Mouse (Mus musculus) CD4-positive, CD25-positive, alpha-beta regulatory T cell, adult 4 months (primary cell): ENCODE measurements around the gene Krt33b. TPM values are rescaled to one million over a fixed set of nuclear protein-coding genes. Genes with fewer than 3 reads are reported as not detected.

Experiments
- ATAC-seq: one replicate; pipeline ENCODE4 v1.8.0; 2017
- polyA plus RNA-seq, 2 experiments: library from polyadenylated mRNA; unstranded; fragments of 100-300 nt; shearing (Covaris generic); gene quantifications; one replicate each; pipeline ENCODE4 v1.2.1; 2017

Krt33b gene
- not detected for polyA plus RNA-seq

DNA sequence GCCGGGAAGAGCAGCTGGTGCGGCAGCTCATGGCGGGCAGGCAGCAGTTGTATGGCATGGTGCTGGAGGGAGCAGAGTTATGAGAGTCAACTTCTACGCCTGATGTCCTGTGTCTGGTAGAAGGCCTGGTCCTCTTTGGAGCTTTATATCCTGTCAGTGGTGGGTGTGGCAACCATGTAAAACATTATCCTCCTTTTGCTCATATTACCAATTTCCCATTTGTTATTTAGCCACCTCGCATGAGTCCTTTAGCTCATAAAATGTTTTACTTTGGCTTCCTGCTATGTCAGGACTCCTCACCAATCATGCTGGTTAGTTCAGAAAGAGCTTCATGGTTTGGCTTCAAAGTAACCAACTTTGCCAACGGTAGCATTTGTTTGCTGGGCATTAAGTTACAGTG, at the start of gene Krt33b:
Krt33b (minus strand) TSS at position 101 of the 400 bp plus-strand sequence.
- no peak for ATAC-seq

DNA sequence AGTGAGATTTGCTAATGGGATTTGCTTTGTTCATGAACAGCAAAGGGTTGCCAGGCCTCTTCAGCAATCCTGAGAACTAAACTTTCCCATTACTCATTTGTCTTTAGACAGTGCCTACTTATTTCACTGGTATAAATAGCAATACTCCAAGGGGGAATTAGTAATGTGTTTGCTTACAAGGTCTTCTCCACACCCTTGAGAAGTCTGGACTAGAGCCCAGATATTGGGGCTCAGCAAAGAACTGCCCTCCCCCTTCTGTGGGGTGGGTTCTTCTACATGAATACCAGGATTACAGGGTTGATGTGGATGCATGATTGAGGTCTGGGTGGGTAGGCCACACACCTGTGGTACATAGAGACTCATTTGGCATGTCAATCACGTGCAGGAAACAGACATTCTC, 44.2 kb upstream of the Krt33b start:
- ATAC-seq: no peak

DNA sequence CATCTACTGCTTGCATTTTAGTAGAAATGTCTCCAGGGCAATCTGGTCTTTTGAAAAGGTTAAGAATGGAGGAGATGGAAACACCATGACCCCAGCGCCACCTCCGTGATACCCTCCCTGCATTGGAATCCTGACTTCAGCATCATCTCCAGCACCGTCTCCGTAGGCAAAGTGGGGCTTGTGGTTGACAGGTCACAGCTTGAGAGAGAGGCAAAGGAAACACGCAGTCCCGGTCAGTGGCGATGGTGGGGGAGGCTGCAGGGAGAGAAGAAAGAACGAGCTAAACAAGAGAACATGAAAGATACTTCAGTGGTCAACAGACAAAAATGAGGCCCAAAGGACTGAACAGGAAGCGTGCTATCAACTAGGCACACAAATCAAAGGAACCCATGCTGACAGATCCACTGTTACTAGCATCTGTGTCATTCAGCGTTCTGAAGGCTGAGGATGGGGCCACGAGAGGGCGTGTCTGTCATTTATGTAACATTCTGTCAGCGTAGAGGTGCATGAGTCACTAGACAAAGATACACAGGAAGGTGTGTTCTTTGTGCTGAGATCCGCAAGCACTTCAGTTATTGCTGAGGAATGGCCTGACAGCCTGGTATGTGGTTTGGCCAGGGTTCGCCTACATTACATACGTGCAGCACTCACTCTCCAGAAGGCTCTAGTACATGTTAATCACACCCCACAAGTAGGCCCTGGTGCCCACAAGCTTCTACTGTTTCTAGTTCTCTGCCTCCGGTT, 37.8 kb upstream of the Krt33b start:
- no peak for ATAC-seq

DNA sequence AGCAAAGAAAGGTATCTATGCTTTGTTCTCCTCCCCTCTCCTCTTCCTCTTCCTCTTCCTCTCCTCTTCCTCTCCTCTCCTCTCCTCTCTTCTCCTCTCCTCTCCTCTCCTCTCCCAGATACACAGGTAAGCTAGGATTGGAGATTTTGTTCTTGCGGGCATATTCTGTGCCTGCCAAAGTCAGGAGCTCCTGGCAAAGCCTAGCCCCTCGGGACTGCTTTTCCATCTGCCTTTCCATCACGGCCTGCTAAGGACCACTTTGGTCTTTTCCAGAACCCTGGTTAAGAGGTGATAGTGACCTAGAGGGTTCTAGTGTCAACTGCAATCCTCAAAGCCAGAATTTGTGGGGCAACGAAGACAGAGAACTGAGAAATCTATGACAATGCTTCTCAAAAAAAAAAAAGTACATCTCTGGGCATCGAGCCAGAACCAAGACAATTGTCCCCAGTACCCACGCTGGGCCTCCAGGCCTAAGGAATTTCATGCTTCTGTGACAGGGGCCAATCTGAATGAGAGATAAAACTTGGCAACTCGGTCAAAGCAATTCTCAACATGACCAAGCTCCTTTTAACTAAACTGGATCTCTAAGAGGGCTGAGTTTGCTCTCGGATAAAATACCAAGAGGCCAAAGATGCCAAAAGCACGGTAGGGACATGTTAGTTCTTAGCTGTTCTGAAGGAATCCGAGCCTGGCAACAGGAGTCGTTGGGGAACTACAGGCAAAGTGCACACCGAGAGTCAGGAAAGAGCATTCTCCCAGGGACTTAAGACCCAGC, 36.8 kb upstream of the Krt33b start:
- no peak for ATAC-seq

DNA sequence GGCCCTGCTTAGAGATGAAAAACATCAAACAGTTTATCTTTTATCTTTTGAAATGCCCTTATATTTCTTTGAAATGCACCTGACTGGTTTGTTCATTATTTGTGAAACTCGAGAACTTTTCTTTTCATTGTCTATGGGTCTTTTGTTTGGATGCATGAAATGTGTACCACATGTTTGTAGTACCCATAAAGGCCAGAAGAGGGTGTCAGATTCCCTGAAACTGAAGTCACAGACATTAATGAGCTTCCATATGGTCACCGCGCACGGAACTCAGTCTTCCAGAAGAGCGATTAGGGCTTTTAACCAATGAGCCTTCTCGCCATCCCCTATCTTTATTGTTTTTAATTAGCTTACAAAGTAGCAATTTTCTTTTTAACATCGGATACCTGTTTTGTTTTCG, 29.2 kb upstream of the Krt33b start:
- ATAC-seq: no peak

DNA sequence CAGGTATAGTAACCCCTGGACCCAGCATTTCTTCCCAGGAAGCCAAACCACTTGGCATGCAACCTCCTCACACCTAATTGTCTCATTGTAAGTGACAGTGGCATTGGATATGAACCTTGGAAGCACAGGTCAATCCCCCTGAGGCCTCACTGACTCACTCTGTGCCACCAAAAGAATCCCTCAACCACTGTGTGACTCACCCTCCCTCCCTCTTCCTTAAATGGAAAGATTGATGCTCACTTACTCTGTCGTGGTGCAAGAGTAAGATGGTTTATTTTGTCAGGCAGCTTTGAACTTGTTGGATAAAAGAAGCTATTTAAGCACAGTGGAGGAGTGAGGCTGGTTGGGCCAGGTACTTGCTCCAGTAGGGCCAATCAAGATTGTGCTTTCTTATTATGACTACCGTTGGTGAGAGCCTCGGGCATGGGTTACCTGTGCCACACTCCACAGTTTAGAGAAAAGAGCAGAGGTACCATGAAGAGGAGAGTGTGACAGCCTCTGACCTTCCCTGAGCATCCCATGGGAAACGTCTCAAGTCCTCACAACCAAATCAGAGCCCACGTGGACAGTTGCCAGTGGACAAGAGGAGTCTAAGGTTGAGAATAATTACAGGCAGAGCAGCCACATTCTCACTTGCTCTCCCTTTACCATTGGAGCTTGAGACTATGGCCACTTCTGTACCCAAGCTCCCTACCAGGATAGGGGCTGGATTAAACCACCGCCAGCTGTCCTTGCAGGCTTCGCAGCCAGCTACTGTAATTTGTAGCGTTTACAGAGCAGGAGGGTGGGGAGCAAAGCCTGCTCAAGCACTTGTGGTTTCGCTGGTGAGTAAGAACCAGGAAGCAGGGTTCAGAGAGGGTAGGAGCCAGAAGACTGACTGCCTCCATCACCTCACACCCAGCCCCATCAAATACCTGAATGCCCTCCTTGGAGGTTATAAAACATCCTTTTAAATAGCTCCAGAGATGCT, 26.3 kb upstream of the Krt33b start:
- ATAC-seq: no peak

DNA sequence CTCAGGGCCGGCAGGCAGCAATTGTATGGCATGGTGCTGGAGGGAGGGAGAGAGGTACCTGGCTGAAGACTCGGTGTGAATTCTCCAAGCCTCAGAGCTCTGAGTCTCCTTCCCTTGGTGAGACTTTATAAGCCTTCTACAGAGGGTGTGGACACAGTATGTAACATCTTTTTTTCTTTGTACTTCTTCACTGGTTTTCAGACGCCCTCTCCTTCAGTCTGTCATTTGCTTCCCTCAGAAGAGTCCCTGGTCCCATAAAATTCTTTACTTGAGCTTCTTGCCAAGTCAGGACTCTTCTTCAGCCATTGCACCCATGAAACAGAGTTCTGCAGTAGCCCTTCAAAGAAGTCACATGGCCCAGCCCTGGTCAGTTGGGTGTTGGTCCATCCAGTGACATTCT, 20.8 kb upstream of the Krt33b start, which contains the start of gene Krt31:
Krt31 (minus strand) TSS at position 101 of the 400 bp plus-strand sequence.
- ATAC-seq: no peak

DNA sequence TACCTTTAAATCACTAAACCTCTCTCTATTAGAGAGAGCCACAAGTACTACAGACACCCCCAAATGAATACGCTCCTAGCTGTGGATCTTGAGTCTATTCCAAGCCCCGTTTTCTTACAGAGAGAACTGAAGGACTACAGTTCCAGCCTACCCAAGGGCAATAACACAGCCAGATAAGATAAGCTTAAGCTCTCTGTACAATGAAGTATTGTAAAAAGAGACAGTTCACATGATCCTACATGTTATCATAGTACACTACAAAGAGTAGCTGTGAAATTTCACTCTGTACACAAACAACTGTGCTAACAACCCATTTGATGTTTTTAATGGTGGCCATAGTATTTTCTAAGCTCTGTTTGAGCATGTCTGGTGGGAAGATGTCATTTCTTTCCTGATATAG, 17.5 kb upstream of the Krt33b start:
- no peak for ATAC-seq

DNA sequence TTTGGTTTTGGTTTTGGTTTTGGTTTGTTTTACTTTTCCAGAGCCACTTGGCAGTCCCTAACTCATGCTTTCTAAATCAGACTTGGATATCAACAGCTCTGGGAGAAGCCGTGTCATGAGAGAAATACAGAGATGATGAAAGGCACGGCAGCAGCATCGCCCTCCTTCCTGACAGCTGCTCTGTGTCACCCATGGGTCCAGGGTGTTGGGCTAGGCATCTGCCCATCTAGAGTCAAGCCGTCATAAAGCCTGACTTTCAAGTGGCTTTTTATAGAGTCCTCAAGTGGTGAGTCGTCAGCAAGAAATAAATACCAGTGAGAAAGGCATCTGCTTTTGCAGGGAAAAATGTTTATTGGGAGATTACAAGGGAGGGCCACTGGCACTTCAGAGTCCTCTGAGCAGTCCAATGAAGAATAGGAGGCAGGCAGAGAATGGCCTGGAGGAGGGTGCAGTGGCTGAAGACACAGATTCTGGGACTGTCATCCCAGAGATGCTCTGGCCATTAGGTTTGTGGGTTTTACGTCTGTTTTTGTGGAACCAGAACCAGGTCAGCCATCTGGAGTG, 16.7 kb upstream of the Krt33b start:
- no peak for ATAC-seq

DNA sequence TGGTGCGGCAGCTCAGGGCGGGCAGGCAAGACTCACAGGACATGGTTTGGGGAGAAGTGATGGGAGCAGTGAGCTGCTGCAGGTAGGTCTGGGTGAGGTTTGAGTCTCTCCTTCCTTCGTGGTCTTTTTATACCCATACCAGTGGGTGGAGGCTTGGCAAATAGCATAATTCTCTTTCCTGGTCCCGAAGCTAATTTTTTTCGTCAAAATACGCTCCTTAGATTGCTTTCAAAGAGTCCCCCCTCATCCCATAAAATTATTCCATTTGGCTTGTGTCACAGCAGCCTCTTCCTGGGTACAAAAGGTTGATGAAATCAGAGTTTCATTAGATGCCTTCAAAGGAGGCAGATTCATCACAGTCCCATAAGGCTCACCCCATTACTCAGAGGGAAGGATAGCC, 11.8 kb upstream of the Krt33b start, which contains the start of gene Krt34:
Krt34 (minus strand) TSS at position 101 of the 400 bp plus-strand sequence.
- ATAC-seq: no peak

DNA sequence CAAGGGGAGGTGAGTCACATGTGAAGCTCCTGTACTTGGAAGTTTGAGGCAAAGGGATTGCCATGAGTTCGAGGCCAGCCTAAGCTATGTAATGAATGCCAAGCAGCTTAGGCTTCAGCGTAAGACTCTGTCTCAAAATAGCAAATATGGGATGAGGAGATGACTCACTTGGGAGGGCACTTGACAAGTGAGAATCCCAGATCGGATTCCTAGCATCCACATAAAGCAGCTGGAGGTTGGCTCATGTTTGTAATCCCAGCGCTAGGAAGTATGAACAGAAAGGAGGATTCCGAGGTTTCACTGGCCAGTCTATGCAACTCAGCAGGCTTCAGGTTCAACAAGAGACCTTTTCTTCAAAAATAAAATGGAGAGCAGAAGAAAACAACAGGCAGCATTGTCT, 8.2 kb downstream of the Krt33b start:
- ATAC-seq: no peak

DNA sequence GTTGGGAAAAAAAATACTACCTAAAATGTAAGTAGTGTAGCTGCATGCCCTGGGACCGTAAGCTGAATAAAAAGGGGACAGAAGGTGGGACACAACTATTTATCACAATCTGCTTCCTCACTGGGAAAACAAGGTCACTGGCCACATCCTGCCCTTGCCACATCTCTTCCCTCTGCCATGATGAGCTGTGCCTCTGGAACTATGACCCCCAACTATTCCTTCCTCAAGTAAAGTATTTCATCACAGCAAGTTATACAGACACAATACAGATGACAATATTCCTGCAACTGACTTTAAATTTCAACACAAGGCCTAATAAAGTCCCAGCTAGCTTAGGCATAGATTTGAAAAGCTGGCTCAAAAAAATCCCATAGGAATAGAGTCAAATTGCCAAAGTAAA, 10.2 kb downstream of the Krt33b start:
- no peak for ATAC-seq

DNA sequence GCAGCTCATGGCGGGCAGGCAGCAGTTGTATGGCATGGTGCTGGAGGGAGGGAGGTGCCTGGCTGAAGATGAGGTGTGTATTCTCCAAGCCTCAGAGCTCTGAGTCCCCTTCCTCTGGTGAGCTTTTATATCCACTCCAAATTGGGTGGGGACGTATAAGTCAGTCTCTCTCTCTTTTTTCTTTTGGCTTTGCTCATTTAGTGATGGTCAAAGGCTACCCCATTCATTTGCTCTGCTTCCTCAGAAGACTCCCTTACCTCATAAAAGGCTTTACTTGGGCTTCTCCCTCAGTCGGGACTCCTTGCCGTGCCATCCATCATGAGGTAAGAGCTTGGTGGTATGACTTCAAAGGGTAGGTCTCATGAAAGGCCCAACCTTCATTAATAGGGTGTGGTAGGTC, 13.6 kb downstream of the Krt33b start, which contains the start of gene Krt33a:
Krt33a (minus strand) TSS at position 101 of the 400 bp plus-strand sequence.
- no peak for ATAC-seq

DNA sequence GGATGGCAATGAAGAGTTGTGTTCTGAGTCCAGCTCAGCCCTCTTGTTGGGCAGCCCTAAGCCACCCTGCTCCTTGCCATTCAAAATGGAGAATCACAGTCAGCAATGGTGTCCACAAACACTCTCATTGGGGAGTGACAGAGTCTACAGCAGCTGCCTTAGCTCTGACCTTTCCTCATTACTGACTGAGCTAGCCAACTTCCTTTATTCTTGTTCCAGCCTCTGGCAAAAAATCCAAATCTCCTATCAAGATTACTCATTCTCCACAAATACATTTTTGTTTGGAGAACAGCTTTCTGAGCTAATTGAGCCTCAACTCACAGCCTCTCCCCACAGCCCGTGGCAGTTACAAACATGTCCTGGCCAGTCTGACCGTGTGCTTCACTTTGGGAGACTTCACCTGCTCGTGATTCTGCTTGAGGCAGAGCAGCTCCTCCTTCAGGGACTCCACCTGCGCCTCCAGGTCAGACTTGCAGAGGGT, 15.9 kb downstream of the Krt33b start:
- ATAC-seq: no peak

DNA sequence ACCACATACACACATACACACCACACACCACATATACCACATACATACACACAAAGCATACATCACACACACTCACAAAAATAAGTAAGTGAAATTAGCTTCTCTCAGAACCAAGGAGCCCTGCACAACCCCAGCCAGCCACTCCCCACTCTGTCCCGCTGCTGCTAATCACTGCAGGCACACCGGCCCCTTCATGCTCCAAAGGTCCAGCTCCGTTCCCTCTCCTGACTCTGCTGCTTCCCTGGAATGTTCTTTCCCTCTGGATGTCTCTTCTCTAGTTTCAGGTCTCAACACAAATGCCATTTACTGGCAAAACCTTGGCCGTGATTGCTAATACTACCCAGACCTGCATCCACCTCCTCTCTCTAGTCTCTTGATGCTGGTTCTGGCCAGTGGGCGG, 19.0 kb downstream of the Krt33b start:
- no peak for ATAC-seq

DNA sequence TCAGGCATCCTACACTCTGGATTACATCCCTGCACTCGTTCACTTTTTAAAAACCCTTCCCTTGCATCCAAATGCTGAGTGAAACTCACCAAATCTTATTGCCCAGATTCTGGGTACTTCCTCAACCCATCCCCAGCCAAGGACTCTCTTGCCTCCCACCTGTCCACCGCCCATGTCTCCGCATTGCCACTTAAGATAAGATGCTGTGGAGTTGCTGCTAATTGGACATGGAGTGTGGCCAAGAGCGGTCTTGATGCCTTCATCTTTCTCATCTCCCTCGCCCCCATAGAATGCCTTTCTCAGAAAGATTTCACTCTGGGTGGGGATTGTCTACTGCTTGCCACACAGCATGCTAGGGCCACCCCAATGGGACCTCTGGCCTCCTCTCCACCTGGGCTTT, 21.3 kb downstream of the Krt33b start:
- no peak for ATAC-seq

DNA sequence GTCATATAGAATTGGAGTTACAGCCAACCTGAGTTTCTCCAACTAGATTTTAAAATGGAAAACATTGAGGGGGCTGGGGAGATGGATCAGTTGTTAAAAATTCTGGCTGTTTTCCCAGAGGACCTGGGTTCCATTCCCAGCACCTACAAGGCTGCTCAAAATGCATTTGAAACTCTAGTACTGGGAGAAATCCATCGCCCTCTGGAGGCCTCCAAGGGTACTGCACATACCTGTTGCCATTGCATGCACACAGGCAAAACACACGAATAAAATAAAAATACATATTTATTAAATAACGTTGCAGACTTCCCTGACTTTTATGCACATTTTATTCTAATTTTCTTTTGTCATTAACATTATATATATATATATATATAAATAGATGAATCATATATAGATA, 23.0 kb downstream of the Krt33b start:
- no peak for ATAC-seq

DNA sequence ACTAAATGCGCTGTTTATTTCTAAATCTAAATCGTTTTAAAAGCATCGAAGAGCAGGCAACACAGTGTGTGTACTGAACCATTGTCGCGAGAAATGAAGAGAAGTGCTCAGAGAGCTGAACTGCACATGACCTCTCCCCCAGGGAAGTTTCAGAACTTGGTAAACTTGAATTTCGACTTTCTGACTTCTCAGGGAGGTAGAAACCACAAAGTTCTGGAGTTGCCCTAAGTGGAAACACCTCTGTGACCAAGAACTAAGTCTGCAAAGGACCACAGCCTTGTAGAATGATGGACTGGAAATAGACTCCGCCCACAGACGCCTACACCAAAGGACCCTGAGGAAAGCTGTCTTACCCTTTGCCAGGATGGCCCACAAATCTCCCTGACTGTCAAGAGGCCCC, 23.8 kb downstream of the Krt33b start:
- ATAC-seq: no peak

DNA sequence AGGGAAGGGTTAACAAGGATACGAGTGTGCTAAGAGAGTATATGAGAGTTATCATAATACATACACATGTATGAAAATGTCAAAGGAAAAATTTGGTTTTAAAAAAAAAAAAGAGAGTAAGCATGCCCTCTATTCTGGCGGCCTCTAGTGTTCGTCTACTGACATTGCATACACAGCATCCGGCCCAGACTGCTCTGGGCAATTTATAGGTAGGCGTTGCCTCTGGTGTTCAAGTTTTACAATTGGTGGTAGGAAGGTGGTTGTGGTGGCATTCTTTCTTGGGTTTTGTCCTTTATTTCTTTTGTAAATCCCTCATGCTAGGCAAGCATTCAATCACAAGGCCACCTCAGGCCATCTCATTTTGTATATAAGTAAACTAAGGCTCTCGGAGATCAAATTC, 24.8 kb downstream of the Krt33b start:
- ATAC-seq: no peak

DNA sequence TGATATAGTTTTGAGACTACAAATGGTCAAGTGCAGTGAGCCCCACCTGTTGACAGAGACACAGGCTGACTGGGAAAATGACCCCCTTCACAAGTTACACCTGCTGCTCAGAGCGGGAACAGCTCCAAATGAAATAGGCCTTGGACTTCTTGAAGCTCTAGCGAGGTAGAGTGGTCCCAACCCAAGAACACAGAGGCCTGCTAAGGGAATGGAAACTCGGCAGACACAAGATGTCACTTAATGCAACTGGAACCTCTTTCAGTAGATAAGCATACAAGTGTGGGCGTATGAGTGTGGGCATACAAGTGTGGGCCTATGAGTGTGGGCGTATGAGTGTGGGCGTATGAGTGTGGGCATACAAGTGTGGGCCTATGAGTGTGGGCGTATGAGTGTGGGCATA, 30.6 kb downstream of the Krt33b start:
- no peak for ATAC-seq

DNA sequence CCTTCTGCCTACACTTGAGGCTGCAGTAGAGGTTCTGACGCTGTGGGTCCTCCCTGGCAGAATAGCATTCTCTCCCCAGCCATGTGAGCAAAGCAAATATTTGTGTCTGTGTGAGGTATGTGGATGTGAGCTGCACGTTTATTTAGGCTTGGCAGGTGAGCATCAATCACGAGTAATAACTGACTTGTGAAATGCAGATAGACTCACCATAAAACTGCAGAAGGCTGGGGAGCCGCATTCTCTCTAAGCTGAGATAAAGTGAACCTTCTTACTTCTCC, 35.3 kb downstream of the Krt33b start:
- ATAC-seq: no peak

DNA sequence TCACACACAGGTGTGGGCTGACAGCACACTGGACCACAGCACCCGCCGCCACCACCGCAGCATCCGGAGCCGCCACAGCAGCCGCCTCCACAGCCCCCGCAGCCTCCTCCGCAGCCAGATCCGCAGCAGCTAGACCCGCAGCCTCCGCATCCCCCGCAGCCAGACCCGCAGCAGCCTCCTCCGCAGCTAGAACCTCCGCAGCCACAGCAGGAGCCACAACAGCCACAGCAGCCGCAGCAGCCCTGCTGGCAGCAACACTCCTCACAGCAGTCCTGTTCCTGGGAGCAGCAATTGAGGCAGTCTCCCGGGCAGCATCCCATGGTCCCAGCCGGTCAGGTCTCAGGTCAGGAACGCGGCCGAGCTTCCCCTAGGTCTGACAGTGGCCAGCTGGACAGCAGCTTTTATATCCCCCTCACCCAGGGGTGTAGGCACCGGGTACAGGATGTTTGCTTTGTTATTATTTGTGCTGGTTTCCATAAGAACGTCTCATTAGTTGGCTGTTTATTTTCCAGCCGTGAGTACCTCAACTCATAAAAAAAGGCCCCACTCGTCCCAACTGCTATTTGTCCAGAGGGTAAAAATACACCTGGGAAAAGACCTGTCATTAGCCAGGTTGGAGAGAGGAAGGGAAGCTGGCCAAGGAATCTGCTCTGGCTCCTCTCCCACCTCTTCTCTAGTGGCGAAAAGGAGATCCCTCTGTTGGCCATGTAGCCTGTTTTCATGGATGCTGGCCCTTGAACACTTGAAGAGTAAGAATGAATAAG, 35.9 kb downstream of the Krt33b start, which contains the start of gene Krtap17-1:
Krtap17-1 (minus strand) TSS at position 375 of the 764 bp plus-strand sequence.
- no peak for ATAC-seq
